Mouse (Mus musculus): ENCODE results near the gene Rnf19b. TPM values are rescaled to one million over a fixed set of nuclear protein-coding genes. Genes with fewer than 3 reads are reported as not detected.

Rnf19b gene
- polyA plus RNA-seq (2014; fragmentation: Illumina TruSeq; extraction: RNeasy Lipid Tissue Mini Kit (QIAGEN cat#74804); ENCODE audit: low read depth, low replicate concordance) = 16.6 TPM

DNA sequence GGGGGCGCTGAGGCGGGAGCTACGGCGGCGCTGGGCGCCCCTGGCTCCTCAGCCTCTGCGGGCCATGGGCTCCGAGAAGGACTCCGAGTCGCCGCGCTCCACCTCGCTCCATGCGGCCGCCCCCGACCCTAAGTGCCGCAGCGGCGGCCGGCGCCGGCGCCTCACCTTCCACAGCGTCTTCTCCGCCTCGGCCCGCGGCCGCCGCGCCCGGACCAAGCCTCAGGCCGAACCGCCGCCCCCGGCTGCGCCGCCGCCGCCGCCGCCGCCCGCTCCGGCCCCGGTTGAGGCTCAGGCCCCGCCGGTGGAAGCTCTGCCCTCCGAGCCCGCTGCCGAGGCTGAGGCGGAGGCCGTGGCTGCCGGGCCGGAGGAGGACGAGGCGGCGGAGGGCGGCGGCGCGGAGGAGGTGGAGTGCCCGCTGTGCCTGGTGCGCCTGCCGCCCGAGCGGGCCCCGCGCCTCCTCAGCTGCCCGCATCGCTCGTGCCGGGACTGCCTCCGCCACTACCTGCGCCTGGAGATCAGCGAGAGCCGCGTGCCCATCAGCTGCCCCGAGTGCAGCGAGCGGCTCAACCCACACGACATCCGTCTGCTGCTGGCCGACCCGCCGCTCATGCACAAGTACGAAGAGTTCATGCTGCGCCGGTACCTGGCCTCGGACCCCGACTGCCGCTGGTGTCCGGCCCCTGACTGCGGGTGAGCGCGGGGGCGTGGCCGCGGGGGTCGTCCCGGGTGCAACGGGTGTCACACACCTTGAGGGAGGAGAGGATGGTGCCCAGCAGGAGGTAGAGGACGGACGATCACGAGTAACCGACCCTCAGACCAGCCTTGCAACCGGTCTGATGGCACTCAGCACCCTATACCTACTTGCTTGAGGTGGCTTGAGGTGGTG, at the start of gene Rnf19b:
Gene Rnf19b (plus strand): TSS at position 65 of the 886 bp plus-strand sequence.

GRCm38 (mm10) chr4:129105356-129105755, 47.3 kb downstream of the Rnf19b start, which contains the start of gene Tmem54:
Tmem54 (plus strand) TSS chr4:129105548.

DNA sequence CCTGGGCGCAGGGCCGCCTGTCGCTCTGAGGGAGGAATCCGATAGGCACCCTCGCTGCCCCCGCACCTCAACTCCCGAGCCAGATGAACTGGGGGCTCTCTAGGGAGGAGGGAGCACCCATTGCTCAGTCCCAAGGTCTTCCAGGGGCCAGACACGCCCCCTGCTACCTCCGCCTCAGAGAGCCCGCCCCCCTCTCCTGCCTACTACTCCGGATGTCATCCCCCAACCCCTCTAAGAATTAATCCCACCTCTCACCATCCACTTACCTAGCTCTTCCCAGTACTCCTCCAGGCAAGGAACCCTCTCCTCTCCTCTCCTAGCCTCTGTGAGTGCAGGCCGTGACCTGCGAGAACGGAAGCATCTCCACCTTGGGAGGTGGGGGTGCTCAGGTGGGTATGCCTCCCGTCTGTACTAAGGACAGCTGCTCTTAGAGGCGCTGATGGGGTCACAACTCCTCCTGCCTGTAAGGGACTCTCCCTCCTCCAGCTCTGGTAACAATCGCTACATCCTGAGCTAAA, 63.6 kb downstream of the Rnf19b start, which contains the start of gene Hpca:
Gene Hpca (minus strand): TSS at position 468 of the 518 bp plus-strand sequence.

Other genes starting within 250 kb of the Rnf19b start
- gene Trim62, start 174.7 kb upstream of the Rnf19b start, polyA plus RNA-seq (2014; fragmentation: Illumina TruSeq; extraction: RNeasy Lipid Tissue Mini Kit (QIAGEN cat#74804); ENCODE audit: low read depth, low replicate concordance) = 1.6 TPM
- not detected for gene Azin2, start 95.8 kb upstream of the Rnf19b start, polyA plus RNA-seq (2014; fragmentation: Illumina TruSeq; extraction: RNeasy Lipid Tissue Mini Kit (QIAGEN cat#74804); ENCODE audit: low read depth, low replicate concordance)
- gene Ak2, start 66.3 kb upstream of the Rnf19b start, polyA plus RNA-seq (2014; fragmentation: Illumina TruSeq; extraction: RNeasy Lipid Tissue Mini Kit (QIAGEN cat#74804); ENCODE audit: low read depth, low replicate concordance) = 89.8 TPM
- gene Tmem54, start 47.3 kb downstream of the Rnf19b start, polyA plus RNA-seq (2014; fragmentation: Illumina TruSeq; extraction: RNeasy Lipid Tissue Mini Kit (QIAGEN cat#74804); ENCODE audit: low read depth, low replicate concordance) = 1.1 TPM
- not detected for gene Hpca, start 63.8 kb downstream of the Rnf19b start, polyA plus RNA-seq (2014; fragmentation: Illumina TruSeq; extraction: RNeasy Lipid Tissue Mini Kit (QIAGEN cat#74804); ENCODE audit: low read depth, low replicate concordance)
- gene Fndc5, start 78.7 kb downstream of the Rnf19b start, polyA plus RNA-seq (2014; fragmentation: Illumina TruSeq; extraction: RNeasy Lipid Tissue Mini Kit (QIAGEN cat#74804); ENCODE audit: low read depth, low replicate concordance) = 2.3 TPM
- gene S100pbp, start 131.5 kb downstream of the Rnf19b start, polyA plus RNA-seq (2014; fragmentation: Illumina TruSeq; extraction: RNeasy Lipid Tissue Mini Kit (QIAGEN cat#74804); ENCODE audit: low read depth, low replicate concordance) = 67.4 TPM
- gene Yars, start 131.5 kb downstream of the Rnf19b start, polyA plus RNA-seq (2014; fragmentation: Illumina TruSeq; extraction: RNeasy Lipid Tissue Mini Kit (QIAGEN cat#74804); ENCODE audit: low read depth, low replicate concordance) = 10.1 TPM
- 16.0 TPM for gene C77080, start 203.1 kb downstream of the Rnf19b start, polyA plus RNA-seq (2014; fragmentation: Illumina TruSeq; extraction: RNeasy Lipid Tissue Mini Kit (QIAGEN cat#74804); ENCODE audit: low read depth, low replicate concordance)
- gene Sync, start 229.3 kb downstream of the Rnf19b start, polyA plus RNA-seq (2014; fragmentation: Illumina TruSeq; extraction: RNeasy Lipid Tissue Mini Kit (QIAGEN cat#74804); ENCODE audit: low read depth, low replicate concordance) = 2.7 TPM